Mouse (Mus musculus) macrophage (primary cell): Measurements from ENCODE around the gene Bud31. TPM values are rescaled to one million over a fixed set of nuclear protein-coding genes. Genes with fewer than 3 reads are reported as not detected.

Source experiments
- polyA plus RNA-seq: library from polyadenylated mRNA; stranded (reverse); fragments of 250-400 nt; gene quantifications from 3 replicates; pipeline ENCODE4 v1.2.4, GENCODE M21; 2018; ENCODE audit warnings: inconsistent platforms

The Bud31 gene
- polyA plus RNA-seq, 1 experiment from 2014 or later = 160 TPM

Other genes starting within 250 kb of the Bud31 start
- 11.3 to 16.6 TPM (median 16.6 TPM) in 3 replicates for gene Smurf1, start 174.5 kb upstream of the Bud31 start, polyA plus RNA-seq
- gene Gm4871, start 107.6 kb upstream of the Bud31 start, polyA plus RNA-seq = not detected in 3 replicates
- gene 1700018F24Rik, start 97.4 kb upstream of the Bud31 start, polyA plus RNA-seq = not detected in 3 replicates
- gene Arpc1a, start 56.5 kb upstream of the Bud31 start, polyA plus RNA-seq = 37.0 to 93.9 TPM (median 74.8 TPM) in 3 replicates
- not detected in 3 replicates for gene Kpna7, start 56.3 kb upstream of the Bud31 start, polyA plus RNA-seq
- 401 to 795 TPM (median 759 TPM) in 3 replicates for gene Arpc1b, start 26.1 kb upstream of the Bud31 start, polyA plus RNA-seq
- 39.1 to 134 TPM (median 69.9 TPM) in 3 replicates for gene Pdap1, start 124 bp upstream of the Bud31 start, polyA plus RNA-seq
- 8.9 to 12.6 TPM (median 9.1 TPM) in 3 replicates for gene Ptcd1, start 26.7 kb downstream of the Bud31 start, polyA plus RNA-seq
- gene Cpsf4, start 26.9 kb downstream of the Bud31 start, polyA plus RNA-seq = 12.2 to 17.6 TPM (median 16.5 TPM) in 3 replicates
- gene Atp5j2, start 51.7 kb downstream of the Bud31 start, polyA plus RNA-seq = 102 to 214 TPM (median 189 TPM) in 3 replicates
- 5.3 to 8.3 TPM (median 7.4 TPM) in 3 replicates for gene Zkscan14, start 61.5 kb downstream of the Bud31 start, polyA plus RNA-seq
- gene Zkscan5, start 64.2 kb downstream of the Bud31 start, polyA plus RNA-seq = 4.0 to 4.8 TPM (median 4.2 TPM) in 3 replicates
- 34.3 to 40.2 TPM (median 37.0 TPM) in 3 replicates for gene Zfp655, start 91.4 kb downstream of the Bud31 start, polyA plus RNA-seq
- gene Zscan25, start 140.1 kb downstream of the Bud31 start, polyA plus RNA-seq = 8.7 to 9.0 TPM (median 8.9 TPM) in 3 replicates
- not detected in 3 replicates for gene Cyp3a57, start 204.9 kb downstream of the Bud31 start, polyA plus RNA-seq